Mouse (Mus musculus) liver, adult 2 months (tissue): ENCODE results near the gene Fuk. TPM values are rescaled to one million over a fixed set of nuclear protein-coding genes. Genes with fewer than 3 reads are reported as not detected.
"Not testable (repeated sequence)": the region's sequence is repeated elsewhere in the genome, so short reads cannot be mapped to it uniquely, and the experiment has no call there.

Experiments used
- DNase-seq: peaks from one replicate; pipeline ENCODE4 v3.0.0-alpha.2; 2011; ENCODE audit warnings: low read depth, low spot score; ENCODE audit errors: extremely low read depth
- H3K27ac ChIP-seq: fragments of 200-500 bp; replicated peaks from 2 replicates; pipeline ENCODE4 v1.5.1; 2012; ENCODE audit warnings: low read depth, mild to moderate bottlenecking, control low read depth, inconsistent platforms, low read length; ENCODE audit not compliant: insufficient read depth
- H3K27me3 ChIP-seq: fragments of 200-500 bp; 2 replicates; pipeline ENCODE4 v1.6.1; 2012; ENCODE audit warnings: mild to moderate bottlenecking, moderate library complexity, low read length, inconsistent platforms; ENCODE audit not compliant: control insufficient read depth, insufficient read depth
- H3K36me3 ChIP-seq: fragments of 200-500 bp; 2 replicates; pipeline ENCODE4 v1.6.1; 2012; ENCODE audit warnings: low read length, inconsistent platforms; ENCODE audit not compliant: control insufficient read depth, insufficient read depth
- H3K4me1 ChIP-seq: fragments of 200-500 bp; 2 replicates; pipeline ENCODE4 v1.6.1; 2011; ENCODE audit warnings: low read length; ENCODE audit not compliant: control insufficient read depth, insufficient read depth
- H3K4me3 ChIP-seq: fragments of 200-500 bp; 2 replicates; pipeline ENCODE4 v1.5.1; 2011; ENCODE audit warnings: low read depth, mild to moderate bottlenecking, control low read depth, low read length, moderate library complexity; ENCODE audit not compliant: insufficient read depth
- H3K79me2 ChIP-seq: fragments of 200-500 bp; 2 replicates; pipeline ENCODE4 v1.6.1; 2012; ENCODE audit warnings: inconsistent platforms, mild to moderate bottlenecking, low read length, moderate library complexity; ENCODE audit not compliant: control insufficient read depth, insufficient read depth
- H3K9ac ChIP-seq: fragments of 200-500 bp; 2 replicates; pipeline ENCODE4 v1.6.1; 2012; ENCODE audit warnings: low read depth, mild to moderate bottlenecking, control low read depth, inconsistent platforms, low read length
- CTCF ChIP-seq: fragments of 200-500 bp; IDR thresholded peaks from 2 replicates; pipeline ENCODE4 v1.5.1; 2011; ENCODE audit warnings: low read depth, low read length, control low read depth
- POLR2A ChIP-seq: fragments of 200-500 bp; IDR thresholded peaks from 2 replicates; pipeline ENCODE4 v1.6.1; 2011; ENCODE audit warnings: low read length, control low read depth; ENCODE audit not compliant: insufficient read depth; ENCODE audit errors: extremely low read depth
- WGBS: fragments of 180-500 bp; shearing (Covaris S2); methylation state at CpG from one replicate; pipeline ENCODE4 v1.1.7; 2018; 5-methylcytosine and 5-hydroxymethylcytosine counted together
- polyA plus RNA-seq: library from polyadenylated mRNA; depleted of rRNA; stranded (reverse); fragments of >200 nt; gene quantifications from 2 replicates; pipeline ENCODE4 v1.2.3, GENCODE M21; 2012
- total RNA-seq: library from RNA; depleted of rRNA; stranded (reverse); fragments of >200 nt; gene quantifications from 2 replicates; pipeline ENCODE4 v1.2.3, GENCODE M21; 2014

Gene Fuk
- total and polyA plus RNA-seq, 2 experiments: 6.3 to 11.2 TPM

DNA sequence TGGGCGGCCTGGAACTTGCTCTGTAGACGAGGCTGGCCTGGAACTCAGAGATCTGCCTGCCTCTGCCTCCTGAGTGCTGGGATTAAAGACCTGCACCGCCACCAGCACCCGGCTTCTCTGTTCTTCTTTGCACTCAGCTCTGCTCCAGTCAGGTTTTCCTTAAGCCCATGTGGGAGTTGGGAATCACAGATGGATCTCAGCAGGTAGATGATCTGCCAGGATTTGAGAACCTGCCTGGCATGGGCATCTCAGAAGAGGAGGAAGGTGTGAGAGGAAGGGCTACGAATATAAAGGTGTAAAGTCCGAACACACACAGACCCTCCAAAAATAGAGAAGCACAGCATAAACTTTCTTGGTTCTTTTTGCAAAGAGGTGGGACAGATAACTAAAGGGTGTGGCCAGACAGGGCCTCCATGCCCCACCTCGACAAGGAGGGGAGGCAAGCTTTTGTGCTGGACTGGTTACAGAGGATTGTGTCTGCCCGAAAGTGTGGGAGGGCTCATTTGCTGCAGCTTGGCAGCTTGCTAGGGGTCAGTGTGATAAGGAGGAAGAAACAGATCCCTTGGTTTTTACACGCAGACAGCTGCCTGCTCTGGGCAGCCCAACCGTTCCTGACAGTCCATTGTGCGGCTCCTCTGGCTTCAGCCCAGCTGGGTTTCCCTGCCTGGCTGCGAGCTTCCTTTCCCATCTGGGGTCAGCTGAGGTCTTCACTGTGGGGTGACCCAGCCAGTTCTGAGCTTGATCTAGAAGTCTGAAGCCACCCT is 29.1 kb upstream of the Fuk start:
- H3K4me3 ChIP-seq: no peak overlapping the region
- no peaks in the 10 kb centered on the region for H3K36me3 ChIP-seq
- DNase-seq: peak; percentile 10
- TF ChIP-seq CTCF (no peak), POLR2A (no peak)
- H3K27me3 ChIP-seq: no peaks in the 10 kb centered on the region
- H3K4me1 ChIP-seq: no peaks in the 10 kb centered on the region
- H3K9ac ChIP-seq: no peak overlapping the region
- H3K27ac ChIP-seq: no peak overlapping the region
- 68% methylated on average over 12 of the region's 12 CpGs for WGBS
- H3K79me2 ChIP-seq: no peaks in the 10 kb centered on the region

DNA sequence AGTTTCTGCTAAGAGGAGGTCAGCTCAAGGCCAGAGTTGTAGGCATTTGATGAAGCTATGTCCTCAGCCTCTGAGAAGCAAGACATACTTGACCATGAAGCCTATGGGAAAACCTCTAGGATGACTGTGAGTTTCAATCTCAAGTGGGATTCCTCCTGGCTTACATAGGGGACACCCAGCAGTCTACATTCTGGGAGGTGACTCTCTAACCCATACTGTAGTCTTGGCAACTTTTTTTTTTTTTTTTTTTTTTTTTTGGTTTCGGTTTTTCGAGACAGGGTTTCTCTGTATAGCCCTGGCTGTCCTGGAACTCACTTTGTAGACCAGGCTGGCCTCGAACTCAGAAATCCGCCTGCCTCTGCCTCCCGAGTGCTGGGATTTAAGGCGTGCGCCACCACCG is 27.4 kb upstream of the Fuk start:
- H3K36me3 ChIP-seq, DNase-seq, H3K9ac ChIP-seq, H3K79me2 ChIP-seq, H3K27me3 ChIP-seq, H3K27ac ChIP-seq, H3K4me3 ChIP-seq, H3K4me1 ChIP-seq: not testable (repeated sequence)
- 92% methylated on average over 8 of the region's 8 CpGs for WGBS

DNA sequence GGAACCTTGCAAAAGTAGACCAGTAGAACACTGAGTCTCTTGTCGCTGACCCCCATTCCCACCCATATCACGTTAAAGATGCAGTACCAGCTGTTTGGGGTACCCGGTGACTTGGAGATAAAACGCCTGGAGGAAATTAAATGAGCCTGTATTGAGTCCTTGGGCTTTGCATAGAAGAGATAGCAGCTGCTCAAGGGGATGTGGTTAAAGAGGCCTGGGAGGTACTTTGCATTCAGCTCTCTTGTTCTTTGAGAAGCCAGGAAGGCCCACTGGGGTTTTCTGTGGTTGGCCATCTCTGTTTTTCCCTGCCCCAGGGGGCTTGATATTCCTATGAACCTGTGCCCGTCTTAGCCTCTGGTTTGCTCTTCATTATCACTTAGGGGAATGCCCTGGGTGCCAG is 26.8 kb upstream of the Fuk start:
- Histone ChIP-seq H3K27ac (no peak overlapping the region), H3K4me1 (no peaks in the 10 kb centered on the region), H3K36me3 (no peaks in the 10 kb centered on the region), H3K4me3 (no peak overlapping the region), H3K27me3 (no peaks in the 10 kb centered on the region), H3K9ac (no peak overlapping the region), H3K79me2 (no peaks in the 10 kb centered on the region)
- TF ChIP-seq CTCF: no peak
- TF ChIP-seq POLR2A: no peak
- WGBS: 85% methylated on average over 5 of the region's 5 CpGs
- DNase-seq: no peak

DNA sequence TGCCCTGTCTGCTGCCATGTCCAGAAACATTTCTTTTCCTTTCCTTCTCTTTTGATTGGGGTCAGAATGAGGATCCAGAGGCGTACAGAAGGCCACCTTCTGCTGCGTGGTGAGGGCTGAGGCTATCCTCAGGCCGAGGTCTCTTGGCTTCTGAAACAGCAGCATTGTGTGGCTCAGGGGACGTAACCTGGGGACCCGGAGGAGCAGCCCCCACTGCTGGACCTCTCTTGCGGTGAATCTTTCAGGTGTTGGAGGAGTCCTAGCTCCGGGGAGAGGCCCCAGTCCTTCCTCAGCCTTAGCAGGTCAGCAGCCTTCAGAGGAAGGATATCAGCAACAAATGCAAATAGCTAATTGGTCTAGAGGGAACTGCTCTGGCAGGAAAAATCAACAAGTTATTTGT is 26.1 kb upstream of the Fuk start:
- Histone ChIP-seq H3K27me3 (no peaks in the 10 kb centered on the region), H3K9ac (no peak overlapping the region), H3K79me2 (no peaks in the 10 kb centered on the region), H3K4me1 (no peaks in the 10 kb centered on the region), H3K4me3 (no peak overlapping the region), H3K36me3 (no peaks in the 10 kb centered on the region), H3K27ac (no peak overlapping the region)
- DNase-seq: no peak
- no peak for TF ChIP-seq CTCF
- no peak for TF ChIP-seq POLR2A
- WGBS: 91% methylated on average over 7 of the region's 7 CpGs

DNA sequence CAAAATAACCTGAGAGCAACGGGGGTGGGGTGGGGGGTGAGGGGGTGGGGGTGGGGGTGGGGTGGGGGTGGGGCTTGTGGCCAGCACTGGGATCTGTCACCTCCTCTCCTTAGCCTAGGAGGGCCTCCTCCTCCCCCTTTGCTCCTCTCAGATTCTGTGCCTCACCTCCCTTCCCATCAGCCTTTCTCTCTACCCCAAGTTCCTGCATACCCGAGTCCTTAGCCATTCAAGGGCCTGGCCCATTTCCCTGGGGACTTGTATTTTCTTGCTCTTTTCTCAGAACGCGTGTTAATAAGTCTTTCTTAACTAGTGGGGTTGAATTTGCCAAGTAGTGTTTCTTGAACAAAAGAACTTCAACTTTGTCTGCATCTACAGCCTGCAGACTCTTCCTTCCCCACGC is 24.4 kb upstream of the Fuk start:
- DNase-seq: no peak
- Histone ChIP-seq H3K4me3 (no peak overlapping the region), H3K36me3 (no peaks in the 10 kb centered on the region), H3K9ac (no peak overlapping the region), H3K27me3 (no peaks in the 10 kb centered on the region), H3K4me1 (no peaks in the 10 kb centered on the region), H3K79me2 (no peaks in the 10 kb centered on the region), H3K27ac (no peak overlapping the region)
- WGBS: 78% methylated on average over 5 of the region's 5 CpGs
- no peak for TF ChIP-seq CTCF
- TF ChIP-seq POLR2A: no peak

DNA sequence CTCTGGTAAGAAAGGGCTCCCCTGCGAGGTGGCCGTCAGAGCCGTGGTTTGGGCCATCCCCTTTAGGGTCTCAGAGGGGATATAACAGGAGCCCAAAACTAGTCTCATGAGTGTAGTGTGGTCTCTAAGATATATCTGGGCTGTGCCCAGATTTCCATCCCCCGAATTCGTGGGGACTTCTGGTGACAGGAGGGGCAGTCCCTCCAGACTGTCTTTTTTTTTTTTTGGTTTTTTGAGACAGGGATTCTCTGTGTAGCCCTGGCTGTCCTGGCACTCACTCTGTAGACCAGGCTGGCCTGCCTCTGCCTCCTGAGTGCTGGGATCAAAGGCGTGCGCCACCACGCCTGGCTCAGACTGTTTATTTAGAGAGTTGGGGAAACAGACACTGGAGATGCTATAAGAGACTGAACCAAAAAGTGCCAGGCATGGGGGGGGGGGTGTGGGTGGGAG is 23.4 kb upstream of the Fuk start:
- H3K9ac ChIP-seq: no peak overlapping the region
- WGBS: 86% methylated on average over 8 of the region's 8 CpGs

More for the DNA sequence above, 23.4 kb upstream of the Fuk start:
- TF ChIP-seq POLR2A: no peak
- TF ChIP-seq CTCF: no peak
- Histone ChIP-seq H3K4me1 (no peaks in the 10 kb centered on the region), H3K27me3 (no peaks in the 10 kb centered on the region), H3K79me2 (no peaks in the 10 kb centered on the region), H3K27ac (no peak overlapping the region), H3K36me3 (no peaks in the 10 kb centered on the region), H3K4me3 (no peak overlapping the region)
- no peak for DNase-seq
